Mouse (Mus musculus) kidney, postnatal 0 days (tissue): ENCODE results near the gene Als2cr12. TPM values are rescaled to one million over a fixed set of nuclear protein-coding genes. Genes with fewer than 3 reads are reported as not detected.
"Not testable (repeated sequence)": the region's sequence is repeated elsewhere in the genome, so short reads cannot be mapped to it uniquely, and the experiment has no call there.

Source experiments
- ATAC-seq: fragments of 200-750 bp; cut with Nextera tagmentation; replicated peaks from 2 replicates; pipeline ENCODE4 v1.8.0; 2017; ENCODE audit warnings: low read depth, moderate number of reproducible peaks, moderate TSS enrichment, moderate library complexity; ENCODE audit not compliant: low FRiP score
- DNase-seq: peaks from one replicate; pipeline ENCODE4 v3.0.0-alpha.2; 2016; ENCODE audit warnings: low spot score
- H3K27ac ChIP-seq: fragments of 300-500 bp; sonication (generic); 2 replicates; pipeline ENCODE4 v1.5.1; 2014; ENCODE audit warnings: mild to moderate bottlenecking
- H3K27me3 ChIP-seq: fragments of 300-500 bp; sonication (generic); 2 replicates; pipeline ENCODE4 v1.6.1; 2014; ENCODE audit warnings: low read length, mixed read lengths; ENCODE audit not compliant: insufficient read depth
- H3K36me3 ChIP-seq: fragments of 300-500 bp; sonication (generic); 2 replicates; pipeline ENCODE4 v1.6.1; 2014; ENCODE audit warnings: low read length, mixed read lengths; ENCODE audit not compliant: insufficient read depth
- H3K4me1 ChIP-seq: fragments of 300-500 bp; sonication (generic); replicated peaks from 2 replicates; pipeline ENCODE4 v1.6.1; 2014; ENCODE audit warnings: antibody characterized with exemption, low read length, mixed read lengths; ENCODE audit not compliant: insufficient read depth
- H3K4me2 ChIP-seq: fragments of 300-500 bp; sonication (generic); 2 replicates; pipeline ENCODE4 v1.6.1; 2014; ENCODE audit warnings: mild to moderate bottlenecking, low read length, moderate library complexity, mixed read lengths
- H3K4me3 ChIP-seq: fragments of 300-500 bp; sonication (generic); replicated peaks from 2 replicates; pipeline ENCODE4 v1.5.1; 2014; ENCODE audit warnings: low read depth, low read length
- H3K9ac ChIP-seq: fragments of 300-500 bp; sonication (generic); 2 replicates; pipeline ENCODE4 v1.6.1; 2014; ENCODE audit warnings: low read depth, low read length
- H3K9me3 ChIP-seq: fragments of 300-500 bp; sonication (generic); replicated peaks from 2 replicates; pipeline ENCODE4 v1.6.1; 2016; ENCODE audit warnings: low read length, inconsistent platforms, mixed read lengths
- CTCF ChIP-seq: IDR thresholded peaks from 2 replicates; pipeline ENCODE4 v1.5.1; 2016; ENCODE audit warnings: antibody characterized with exemption, low read depth, mild to moderate bottlenecking, moderate library complexity
- WGBS: fragments of 180-500 bp; shearing (Covaris S2); extraction: QIAGEN DNeasy Blood & Tissue Kit; methylation state at CpG from one replicate; pipeline ENCODE4 v1.1.7; 2014; 5-methylcytosine and 5-hydroxymethylcytosine counted together
- polyA plus RNA-seq: library from polyadenylated mRNA; unstranded; fragments of >200 nt; fragmentation: Nextera tagmentation; extraction: Ambion mirVana; gene quantifications from 2 replicates; pipeline ENCODE4 v1.2.1, GENCODE M21; 2015

Gene Als2cr12
- polyA plus RNA-seq, result 0.92 and 0.96 TPM in 2 replicates

DNA sequence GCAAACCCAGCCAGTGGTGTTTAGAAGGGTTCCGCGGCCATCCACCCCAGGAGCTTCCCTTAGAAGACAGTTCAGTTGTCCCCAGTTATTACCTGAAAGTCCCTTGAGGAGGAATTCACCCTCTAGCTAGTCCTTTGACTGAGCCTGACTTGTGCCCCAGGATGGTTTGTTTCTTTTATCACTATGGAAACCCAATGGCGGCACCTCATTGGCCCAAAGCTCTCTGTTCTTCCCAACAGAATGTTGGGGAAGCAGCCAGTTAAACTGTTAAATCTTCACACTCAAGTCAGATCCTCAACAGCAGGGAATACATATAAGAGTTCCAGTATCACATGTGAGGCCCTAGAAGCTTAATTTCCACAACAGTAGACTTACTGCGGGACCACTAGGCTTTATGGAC lies at the start of gene Als2cr12:
TSS of gene Als2cr12 (minus strand) at position 180 of the 400 bp plus-strand sequence.
- not testable (repeated sequence) for H3K4me2 ChIP-seq, H3K4me3 ChIP-seq, H3K36me3 ChIP-seq, DNase-seq, H3K9me3 ChIP-seq, H3K4me1 ChIP-seq, H3K27ac ChIP-seq, ATAC-seq, H3K9ac ChIP-seq, H3K27me3 ChIP-seq
- WGBS, result 85% methylated on average over 4 of the region's 4 CpGs

DNA sequence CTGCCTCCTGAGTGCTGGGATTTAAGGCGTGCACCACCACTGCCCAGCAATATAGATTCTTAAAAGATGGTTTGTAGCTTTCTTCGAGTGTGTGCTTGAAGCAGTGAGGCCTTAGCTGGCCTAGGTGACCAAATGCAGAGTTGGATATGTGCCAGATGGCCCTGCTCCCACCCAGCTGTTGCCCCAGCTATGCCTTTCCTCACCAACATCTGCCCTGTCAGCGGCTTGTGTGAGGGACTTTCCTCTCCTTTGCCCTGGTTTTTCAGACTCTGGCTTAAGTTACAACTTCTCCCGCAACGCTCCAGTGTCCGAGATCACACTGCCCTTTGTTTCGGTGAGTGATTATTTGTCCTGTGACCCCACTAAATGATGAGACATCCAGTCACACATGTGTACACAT lies 48.9 kb upstream of the Als2cr12 start:
- no peaks in the 10 kb centered on the region for H3K9me3 ChIP-seq
- no peak overlapping the region for H3K9ac ChIP-seq
- no peaks in the 10 kb centered on the region for H3K4me1 ChIP-seq
- ATAC-seq (peak; percentile 86), DNase-seq (peak; percentile 37)
- peaks cover 79% of the 10 kb centered on the region for H3K36me3 ChIP-seq
- H3K4me2 ChIP-seq, result no peak overlapping the region
- no peak for TF ChIP-seq CTCF
- H3K4me3 ChIP-seq, result no peak overlapping the region
- H3K27me3 ChIP-seq, result no peaks in the 10 kb centered on the region
- peak overlapping the region; percentile 51 for H3K27ac ChIP-seq
- WGBS, result 55% methylated on average over 7 of the region's 7 CpGs

DNA sequence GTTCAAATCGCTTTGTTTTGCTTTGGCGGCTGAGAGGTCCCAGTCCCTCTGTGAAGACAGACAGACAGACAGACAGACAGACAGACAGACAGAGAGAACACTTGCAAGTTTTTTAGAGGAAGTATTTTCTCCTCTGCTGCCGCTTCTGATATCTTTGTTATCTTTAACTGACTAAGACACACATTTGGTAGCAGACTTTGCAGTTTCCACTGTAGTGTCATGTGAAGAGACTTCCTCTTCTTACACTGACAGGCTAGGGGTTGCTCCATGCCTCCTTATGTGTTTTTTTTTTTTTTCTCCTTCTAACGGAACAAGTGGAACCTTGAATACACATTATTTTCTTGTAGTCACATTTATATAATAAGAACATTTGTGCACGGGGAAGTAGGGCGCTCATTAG lies 47.5 kb upstream of the Als2cr12 start:
- Histone ChIP-seq H3K4me1 (no peaks in the 10 kb centered on the region), H3K9ac (no peak overlapping the region), H3K4me3 (no peak overlapping the region), H3K27me3 (no peaks in the 10 kb centered on the region), H3K36me3 (peaks cover 69% of the 10 kb centered on the region), H3K27ac (0 out of 2 replicates have a peak overlapping the region, but pooled peaks have one; percentile 42), H3K9me3 (no peaks in the 10 kb centered on the region), H3K4me2 (no peak overlapping the region)
- ATAC-seq, result no peak
- DNase-seq, result no peak
- 89% methylated on average over 6 of the region's 6 CpGs for WGBS
- no peak for TF ChIP-seq CTCF

DNA sequence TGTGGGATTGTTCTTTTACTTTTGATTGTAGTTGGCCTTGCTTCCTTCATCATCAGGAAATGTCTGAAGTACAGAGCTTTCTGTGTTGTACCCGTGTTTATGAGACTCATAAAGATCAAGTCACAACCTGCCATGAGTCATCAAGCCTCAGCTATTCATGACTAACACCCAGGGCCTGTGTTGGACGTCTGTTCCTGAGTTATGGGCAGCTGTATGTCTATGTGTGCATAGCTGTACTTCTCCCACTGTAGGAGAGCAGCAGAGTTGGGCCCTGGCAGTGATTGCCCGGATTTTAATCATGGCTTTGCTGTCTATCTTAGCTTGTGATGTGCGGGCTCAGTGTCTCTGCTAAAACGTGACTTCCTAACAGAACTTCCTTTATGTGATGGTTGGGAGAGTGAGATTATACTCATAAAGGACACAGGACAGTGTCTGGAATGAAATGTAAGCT lies 46.8 kb upstream of the Als2cr12 start:
- Histone ChIP-seq H3K9ac (no peak overlapping the region), H3K9me3 (no peaks in the 10 kb centered on the region), H3K27ac (peak overlapping the region; percentile 42; the same call in 1 of the 2 replicates), H3K4me1 (no peaks in the 10 kb centered on the region), H3K36me3 (peaks cover 67% of the 10 kb centered on the region), H3K4me3 (no peak overlapping the region), H3K27me3 (no peaks in the 10 kb centered on the region), H3K4me2 (no peak overlapping the region)
- ATAC-seq (no peak), DNase-seq (no peak)
- no peak for TF ChIP-seq CTCF
- 68% methylated on average over 5 of the region's 5 CpGs for WGBS

DNA sequence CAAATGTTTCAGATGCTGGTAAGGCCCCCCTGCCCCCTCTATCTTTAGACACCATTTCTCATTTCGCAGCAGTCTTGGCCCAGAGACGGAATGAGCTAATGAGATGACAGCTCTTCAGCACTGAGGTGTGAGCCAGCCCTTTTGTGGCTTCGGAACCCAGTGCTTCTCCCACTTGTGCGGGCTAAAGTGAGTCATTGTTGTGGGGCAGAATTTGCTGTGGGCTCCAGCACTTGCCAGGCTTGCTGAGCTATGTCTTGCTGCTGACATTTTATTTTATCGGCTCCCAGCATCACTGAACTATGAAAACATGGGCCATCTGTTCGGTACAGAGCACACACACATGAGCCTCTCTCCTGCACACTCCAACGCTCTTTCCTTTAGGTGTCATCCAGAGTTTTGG lies 43.7 kb upstream of the Als2cr12 start:
- ATAC-seq, result no peak
- WGBS, result 77% methylated on average over 7 of the region's 7 CpGs
- H3K27ac ChIP-seq, result no peak overlapping the region

DNA sequence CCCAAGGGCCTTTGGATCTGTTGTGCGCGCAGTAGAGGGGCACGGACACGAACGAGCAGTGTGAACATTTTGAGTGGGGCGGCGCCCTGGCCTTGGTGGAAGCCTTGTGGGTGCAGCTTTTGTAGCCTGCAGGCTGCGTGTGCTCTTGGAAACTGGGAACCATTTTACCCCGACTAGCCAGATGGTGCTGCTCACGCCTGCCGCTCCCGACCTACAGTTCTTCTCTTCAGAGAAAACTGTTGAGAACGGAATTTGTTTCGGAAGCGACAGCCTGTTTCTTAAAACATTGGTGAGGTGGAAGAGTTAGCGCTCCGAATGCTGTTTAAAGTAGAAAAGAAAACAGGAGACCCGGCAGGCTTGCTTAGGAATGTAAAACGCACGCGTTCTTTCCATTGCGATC lies 41.2 kb upstream of the Als2cr12 start:
- DNase-seq (no peak), ATAC-seq (no peak)
- Histone ChIP-seq H3K27me3 (no peaks in the 10 kb centered on the region), H3K36me3 (peaks cover 54% of the 10 kb centered on the region), H3K9me3 (no peaks in the 10 kb centered on the region), H3K27ac (no peak overlapping the region), H3K9ac (no peak overlapping the region), H3K4me2 (no peak overlapping the region), H3K4me3 (no peak overlapping the region), H3K4me1 (no peaks in the 10 kb centered on the region)
- WGBS, result 92% methylated on average over 22 of the region's 22 CpGs
- no peak for TF ChIP-seq CTCF

More for the DNA sequence above, 43.7 kb upstream of the Als2cr12 start:
- no peak overlapping the region for H3K9ac ChIP-seq
- no peak for TF ChIP-seq CTCF
- no peak overlapping the region for H3K4me2 ChIP-seq
- no peaks in the 10 kb centered on the region for H3K9me3 ChIP-seq
- no peak overlapping the region for H3K4me3 ChIP-seq
- no peaks in the 10 kb centered on the region for H3K27me3 ChIP-seq
- peaks cover 65% of the 10 kb centered on the region for H3K36me3 ChIP-seq
- no peak for DNase-seq
- H3K4me1 ChIP-seq, result no peaks in the 10 kb centered on the region

DNA sequence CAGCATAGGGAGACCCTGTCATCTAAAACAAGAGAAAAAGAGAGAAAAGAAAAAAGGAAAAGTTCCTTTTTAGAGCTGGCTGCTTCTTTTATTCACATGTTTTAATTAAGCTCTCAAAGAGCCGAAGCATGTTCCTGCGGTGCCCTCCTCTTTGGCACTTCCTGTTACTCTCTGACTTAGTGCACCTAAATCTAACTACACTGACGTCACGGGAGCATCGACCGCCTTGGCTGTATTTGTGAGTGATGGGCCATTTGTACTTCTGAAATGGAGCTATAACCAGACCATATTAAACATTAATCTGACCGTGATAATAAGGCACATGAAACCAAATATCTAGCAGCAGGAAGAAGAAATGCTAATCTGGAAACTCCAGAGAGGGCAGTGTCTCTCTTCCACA lies 40.2 kb upstream of the Als2cr12 start:
- no peak for DNase-seq
- WGBS, result 77% methylated on average over 7 of the region's 7 CpGs
- no peak for TF ChIP-seq CTCF
- peaks cover 46% of the 10 kb centered on the region for H3K36me3 ChIP-seq
- H3K27me3 ChIP-seq, result no peaks in the 10 kb centered on the region
- H3K4me1 ChIP-seq, result no peaks in the 10 kb centered on the region
- no peak overlapping the region for H3K4me2 ChIP-seq
- no peak overlapping the region for H3K9ac ChIP-seq
- no peak overlapping the region for H3K4me3 ChIP-seq
- ATAC-seq, result no peak
- no peaks in the 10 kb centered on the region for H3K9me3 ChIP-seq
- H3K27ac ChIP-seq, result no peak overlapping the region
